Mouse (Mus musculus): ENCODE measurements at regions not wholly inside any gene's neighbourhood (a gene's known extent, or its start where the extent isn't known, plus 50 kb on each side); places are given as distances from the start of the nearest gene placed in this dataset.

DNA sequence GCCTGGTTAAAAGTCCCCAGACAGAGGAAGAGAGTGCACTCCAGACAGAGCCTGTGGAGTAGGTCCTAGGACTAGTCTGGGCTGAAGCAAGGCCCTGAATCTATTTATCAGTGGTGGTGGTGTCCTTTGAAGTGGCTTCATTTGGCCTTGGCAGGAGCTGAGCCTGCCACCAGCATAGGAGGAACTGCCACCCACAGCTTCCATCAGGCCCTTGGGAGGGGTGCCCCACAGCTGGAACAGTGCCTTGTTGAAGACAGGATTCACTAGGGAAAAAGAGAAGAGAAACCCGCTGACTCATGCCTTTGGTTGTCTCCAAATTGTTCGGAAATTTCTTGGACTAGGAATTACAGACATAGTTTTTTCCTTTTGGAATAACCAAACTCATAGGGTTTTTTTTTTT is 574.6 kb downstream of the Gsdmc2 start:
- no peak for TF ChIP-seq CTCF (IDR thresholded peaks at IDR 0.05; ENCODE audit: low read depth, low read length)
- no peak for TF ChIP-seq EP300 (IDR thresholded peaks at IDR 0.05; ENCODE audit: insufficient read depth, low read depth, low read length)
